Mouse (Mus musculus) natural killer cell, adult 2 months (primary cell): ENCODE data around the gene Naa80.
"Not testable (repeated sequence)": the region's sequence is repeated elsewhere in the genome, so short reads cannot be mapped to it uniquely, and the experiment has no call there.

Experiments
- DNase-seq, 2 experiments: peaks; one replicate each; pipeline ENCODE4 v3.0.0; 2022; ENCODE audit warnings: low spot score in 2 of 2

Gene Naa80

GRCm38 (mm10) chr9:107550491-107551116 is 28.1 kb upstream of the Naa80 start:
- no peak for DNase-seq

GRCm38 (mm10) chr9:107551117-107551889 is 27.4 kb upstream of the Naa80 start, which contains the start of gene Rassf1:
TSS of gene Rassf1 (plus strand) at chr9:107551555.
- peak; percentile 88 to 92 for DNase-seq

- DNase-seq: no peak
Measured at GRCm38 (mm10) chr9:107551890-107552355, 26.8 kb upstream of the Naa80 start.

GRCm38 (mm10) chr9:107552690-107553393 is 25.8 kb upstream of the Naa80 start:
- no peak for DNase-seq

- DNase-seq: peak; percentile 29 to 36
Measured at GRCm38 (mm10) chr9:107553541-107554318, 25.0 kb upstream of the Naa80 start.

- peak; percentile 93 to 95 for DNase-seq
Measured at GRCm38 (mm10) chr9:107554319-107554825, 24.3 kb upstream of the Naa80 start.

GRCm38 (mm10) chr9:107555031-107555457 is 23.6 kb upstream of the Naa80 start:
- DNase-seq: peak in 1 of 2 experiments; percentile 29

- no peak for DNase-seq
Measured at GRCm38 (mm10) chr9:107555701-107556100, 23.0 kb upstream of the Naa80 start.

- DNase-seq: no peak
Measured at GRCm38 (mm10) chr9:107556346-107556745, 22.3 kb upstream of the Naa80 start.

GRCm38 (mm10) chr9:107563029-107563581 is 15.6 kb upstream of the Naa80 start, which contains the start of gene Tusc2:
TSS of gene Tusc2 (plus strand) at chr9:107563255.
- DNase-seq: peak; percentile 92 to 93

- DNase-seq: not testable (repeated sequence)
Measured at GRCm38 (mm10) chr9:107565556-107565955, 13.1 kb upstream of the Naa80 start.

GRCm38 (mm10) chr9:107566041-107566709 is 12.5 kb upstream of the Naa80 start:
- peak; percentile 70 to 80 for DNase-seq

- DNase-seq: no peak
Measured at GRCm38 (mm10) chr9:107566855-107567254, 11.8 kb upstream of the Naa80 start.

GRCm38 (mm10) chr9:107567702-107568319 is 10.9 kb upstream of the Naa80 start, which contains the start of gene Hyal2:
TSS of gene Hyal2 (plus strand) at chr9:107567945.
- no peak for DNase-seq

GRCm38 (mm10) chr9:107568331-107569261 is 10.1 kb upstream of the Naa80 start:
- peak; percentile 71 to 81 for DNase-seq

- no peak for DNase-seq
Measured at GRCm38 (mm10) chr9:107569270-107569669, 9.4 kb upstream of the Naa80 start.

GRCm38 (mm10) chr9:107570016-107570415 is 8.7 kb upstream of the Naa80 start:
- DNase-seq: no peak

GRCm38 (mm10) chr9:107570845-107571244 is 7.8 kb upstream of the Naa80 start:
- DNase-seq: no peak
